Mouse (Mus musculus): ENCODE results near the gene Ccdc57. TPM values are rescaled to one million over a fixed set of nuclear protein-coding genes. Genes with fewer than 3 reads are reported as not detected.

The Ccdc57 gene
- polyA plus RNA-seq, 1 experiment, result 2.9 TPM

DNA sequence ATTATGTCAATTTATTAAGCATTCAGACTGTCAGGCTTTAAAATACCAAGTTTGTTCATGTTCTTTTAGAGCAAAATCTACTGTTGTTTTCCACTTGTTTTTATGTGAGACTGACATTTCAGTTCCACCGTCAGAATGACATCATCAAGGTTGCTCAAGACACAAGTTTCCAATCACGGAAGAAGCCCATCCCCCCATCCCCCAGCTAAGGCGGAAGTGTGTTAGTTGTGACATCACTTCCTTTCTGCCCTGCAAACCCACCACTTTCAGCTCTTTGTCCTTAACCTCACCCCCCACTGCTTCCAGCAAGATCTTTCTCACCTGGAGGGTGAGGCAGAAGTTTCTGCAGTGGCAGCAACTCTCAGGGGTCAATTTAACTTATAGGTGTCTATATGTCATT lies 16.2 kb downstream of the Ccdc57 start:
- WGBS, result 40% methylated on average over 3 of the region's 3 CpGs

DNA sequence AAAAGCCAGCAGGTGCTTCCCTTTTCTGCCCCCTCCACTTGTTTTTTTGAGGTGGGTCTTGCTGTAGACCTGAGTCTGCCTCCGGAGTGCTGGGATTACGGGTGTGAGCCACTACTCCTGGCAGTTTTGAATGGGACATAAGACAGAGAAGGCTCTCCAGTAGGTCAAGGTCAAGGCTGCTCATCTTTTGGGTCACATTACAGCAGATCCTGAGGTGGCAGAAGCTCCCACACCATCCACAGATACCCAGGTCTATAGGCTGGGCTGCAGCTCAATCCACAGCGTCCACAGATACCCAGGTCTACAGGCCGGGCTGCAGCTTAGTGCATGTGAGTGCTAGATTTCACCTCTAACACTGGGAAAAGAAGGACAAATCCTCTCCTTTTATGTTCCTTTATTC lies 18.9 kb downstream of the Ccdc57 start:
- TF ChIP-seq CTCF (IDR thresholded peaks at IDR 0.05; ENCODE audit: insufficient read depth, low read length) (no peak), POLR2A (IDR thresholded peaks at IDR 0.05; ENCODE audit: borderline replicate concordance, extremely low read depth, low read depth, low read length) (no peak)
- 96% methylated on average over 4 of the region's 4 CpGs for WGBS
- Histone ChIP-seq H3K4me1 (ENCODE audit: control insufficient read depth, insufficient read depth, low read length) (no peaks in the 10 kb centered on the region; the same call in 1 of the 2 replicates), H3K4me3 (replicated peaks; ENCODE audit: extremely low read depth, low read depth, low read length) (no peak overlapping the region)
- DNase-seq, result no peak

More for the DNA sequence above, 16.2 kb downstream of the Ccdc57 start:
- no peak for DNase-seq
- Histone ChIP-seq H3K4me3 (replicated peaks; ENCODE audit: extremely low read depth, low read depth, low read length) (no peak overlapping the region), H3K4me1 (ENCODE audit: control insufficient read depth, insufficient read depth, low read length) (no peaks in the 10 kb centered on the region; the same call in 1 of the 2 replicates)
- TF ChIP-seq POLR2A (IDR thresholded peaks at IDR 0.05; ENCODE audit: borderline replicate concordance, extremely low read depth, low read depth, low read length) (no peak), CTCF (IDR thresholded peaks at IDR 0.05; ENCODE audit: insufficient read depth, low read length) (no peak)

DNA sequence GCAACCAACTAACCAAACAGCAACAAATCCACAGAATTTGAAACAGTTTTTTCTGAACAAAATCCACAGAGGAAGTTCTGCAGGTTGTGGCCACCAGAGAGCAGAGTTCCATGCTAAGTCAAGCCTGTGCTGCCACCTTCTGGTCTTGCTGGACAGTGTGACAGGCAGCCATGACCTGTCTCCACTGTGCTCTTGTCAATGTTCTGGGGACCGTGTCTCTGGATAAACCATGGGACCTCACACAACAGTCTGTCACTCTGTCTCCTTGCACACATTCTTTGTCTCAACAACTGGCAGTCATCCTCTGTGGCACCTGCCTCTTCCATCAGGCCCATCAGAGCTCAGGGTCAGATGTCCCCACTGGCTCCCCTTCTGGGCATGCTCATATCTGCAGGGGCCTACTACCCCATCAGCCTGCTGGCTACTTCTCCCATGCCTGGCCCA lies 27.2 kb downstream of the Ccdc57 start:
- DNase-seq, result peak; percentile 78
- peaks cover 2% of the 10 kb centered on the region; the same call in 1 of the 2 replicates for H3K4me1 ChIP-seq (ENCODE audit: control insufficient read depth, insufficient read depth, low read length)
- WGBS, result 0% methylated on average over 1 of the region's 1 CpGs
- TF ChIP-seq POLR2A (IDR thresholded peaks at IDR 0.05; ENCODE audit: borderline replicate concordance, extremely low read depth, low read depth, low read length) (no peak), CTCF (IDR thresholded peaks at IDR 0.05; ENCODE audit: insufficient read depth, low read length) (peak; percentile 100)
- H3K4me3 ChIP-seq (replicated peaks; ENCODE audit: extremely low read depth, low read depth, low read length), result no peak overlapping the region

DNA sequence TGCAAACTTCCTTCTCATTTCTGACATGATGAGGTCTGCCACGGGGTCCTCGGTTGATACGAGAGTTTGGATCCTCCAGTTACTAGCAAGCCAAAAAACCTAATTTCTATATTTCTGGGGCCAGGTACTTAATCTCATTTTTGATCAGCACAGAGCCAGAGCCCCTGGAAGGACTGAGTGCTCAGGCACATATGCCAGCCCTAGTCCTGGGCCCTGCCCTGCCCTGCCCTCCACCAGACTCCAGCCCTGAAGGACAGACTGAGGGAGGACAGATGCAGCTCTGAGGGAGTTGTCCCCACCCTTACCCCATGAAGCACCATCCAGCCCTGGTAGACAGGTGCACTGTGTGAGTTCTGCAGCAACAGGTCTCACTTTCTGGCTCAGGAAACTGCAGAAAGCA lies 28.1 kb downstream of the Ccdc57 start:
- no peak for DNase-seq
- TF ChIP-seq CTCF (IDR thresholded peaks at IDR 0.05; ENCODE audit: insufficient read depth, low read length), result no peak
- TF ChIP-seq POLR2A (IDR thresholded peaks at IDR 0.05; ENCODE audit: borderline replicate concordance, extremely low read depth, low read depth, low read length), result no peak
- Histone ChIP-seq H3K4me1 (ENCODE audit: control insufficient read depth, insufficient read depth, low read length) (peaks cover 2% of the 10 kb centered on the region; the same call in 1 of the 2 replicates), H3K4me3 (replicated peaks; ENCODE audit: extremely low read depth, low read depth, low read length) (no peak overlapping the region)
- 93% methylated on average over 3 of the region's 3 CpGs for WGBS

DNA sequence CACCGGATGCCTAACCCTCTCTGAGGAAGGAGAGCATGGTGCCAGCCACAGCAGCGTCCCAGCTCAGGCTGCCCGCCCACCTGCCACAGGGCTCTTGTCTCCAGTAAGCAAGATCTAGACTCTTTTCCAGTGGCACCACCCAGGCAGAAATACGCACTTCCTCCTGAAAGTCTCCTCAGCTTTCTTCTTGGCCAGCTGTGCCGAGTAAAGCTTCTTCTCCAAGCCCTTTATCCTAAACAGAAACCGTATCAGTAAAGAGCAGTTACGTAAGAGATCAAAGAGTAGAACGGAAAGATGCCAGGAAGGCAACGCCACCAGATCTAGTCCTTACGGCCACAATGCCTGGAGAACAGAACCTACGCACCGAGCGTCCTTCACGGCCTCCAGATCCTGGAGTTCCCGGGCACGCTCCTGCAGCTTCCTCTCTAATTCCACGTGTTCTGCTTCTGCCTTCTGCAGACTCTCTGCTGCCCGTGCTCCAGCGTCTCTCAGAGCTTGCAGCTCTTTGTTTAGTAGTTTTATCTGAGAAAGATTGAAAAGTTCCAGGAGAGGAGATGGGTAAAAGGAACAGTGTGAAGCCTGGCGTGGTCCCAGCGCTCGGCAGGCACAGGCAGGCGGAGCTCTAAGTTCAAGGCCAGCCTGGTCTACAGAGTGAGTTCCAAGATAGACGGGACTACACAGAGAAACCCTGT lies 29.4 kb downstream of the Ccdc57 start:
- DNase-seq, result no peak
- WGBS, result 61% methylated on average over 24 of the region's 24 CpGs
- Histone ChIP-seq H3K4me1 (ENCODE audit: control insufficient read depth, insufficient read depth, low read length) (peaks cover 6% of the 10 kb centered on the region; the same call in 1 of the 2 replicates), H3K4me3 (replicated peaks; ENCODE audit: extremely low read depth, low read depth, low read length) (no peak overlapping the region)
- TF ChIP-seq POLR2A (IDR thresholded peaks at IDR 0.05; ENCODE audit: borderline replicate concordance, extremely low read depth, low read depth, low read length) (no peak), CTCF (IDR thresholded peaks at IDR 0.05; ENCODE audit: insufficient read depth, low read length) (no peak)

DNA sequence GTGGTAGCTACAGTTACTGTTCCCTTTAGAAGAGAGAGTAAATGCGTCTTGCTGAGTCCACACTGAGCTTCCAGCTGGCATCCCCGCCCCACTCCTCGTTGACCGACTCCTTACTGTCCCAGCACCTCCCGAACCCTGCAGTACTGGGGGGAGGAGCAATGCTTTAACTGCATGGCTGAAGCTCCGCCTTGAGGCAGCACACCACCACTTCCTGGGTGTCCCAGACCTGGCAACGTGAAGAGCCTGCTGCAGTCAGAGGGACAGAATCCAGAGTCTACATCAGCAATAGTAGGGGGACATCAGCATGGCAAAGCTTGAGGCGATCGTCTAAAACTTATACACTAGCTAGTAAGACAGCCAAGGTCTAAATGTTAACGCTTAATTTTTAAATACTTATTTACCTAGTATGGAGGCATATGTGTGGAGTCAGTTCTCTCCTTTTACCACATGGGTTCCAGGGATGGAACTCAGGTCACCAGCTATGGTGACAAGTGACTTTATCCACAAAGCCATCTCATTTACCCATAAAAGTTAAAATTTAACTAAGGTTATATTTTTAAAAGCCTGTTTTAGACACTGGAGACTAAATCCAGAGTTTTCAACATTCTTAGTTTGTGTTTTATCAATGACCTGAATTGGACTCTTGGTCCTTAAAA lies 30.1 kb downstream of the Ccdc57 start:
- no peak for DNase-seq
- H3K4me1 ChIP-seq (ENCODE audit: control insufficient read depth, insufficient read depth, low read length), result peaks cover 6% of the 10 kb centered on the region; the same call in 1 of the 2 replicates
- no peak overlapping the region for H3K4me3 ChIP-seq (replicated peaks; ENCODE audit: extremely low read depth, low read depth, low read length)
- TF ChIP-seq POLR2A (IDR thresholded peaks at IDR 0.05; ENCODE audit: borderline replicate concordance, extremely low read depth, low read depth, low read length) (peak; percentile 15; the same call in 1 of the 2 replicates), CTCF (IDR thresholded peaks at IDR 0.05; ENCODE audit: insufficient read depth, low read length) (no peak)
- WGBS, result 56% methylated on average over 10 of the region's 10 CpGs

DNA sequence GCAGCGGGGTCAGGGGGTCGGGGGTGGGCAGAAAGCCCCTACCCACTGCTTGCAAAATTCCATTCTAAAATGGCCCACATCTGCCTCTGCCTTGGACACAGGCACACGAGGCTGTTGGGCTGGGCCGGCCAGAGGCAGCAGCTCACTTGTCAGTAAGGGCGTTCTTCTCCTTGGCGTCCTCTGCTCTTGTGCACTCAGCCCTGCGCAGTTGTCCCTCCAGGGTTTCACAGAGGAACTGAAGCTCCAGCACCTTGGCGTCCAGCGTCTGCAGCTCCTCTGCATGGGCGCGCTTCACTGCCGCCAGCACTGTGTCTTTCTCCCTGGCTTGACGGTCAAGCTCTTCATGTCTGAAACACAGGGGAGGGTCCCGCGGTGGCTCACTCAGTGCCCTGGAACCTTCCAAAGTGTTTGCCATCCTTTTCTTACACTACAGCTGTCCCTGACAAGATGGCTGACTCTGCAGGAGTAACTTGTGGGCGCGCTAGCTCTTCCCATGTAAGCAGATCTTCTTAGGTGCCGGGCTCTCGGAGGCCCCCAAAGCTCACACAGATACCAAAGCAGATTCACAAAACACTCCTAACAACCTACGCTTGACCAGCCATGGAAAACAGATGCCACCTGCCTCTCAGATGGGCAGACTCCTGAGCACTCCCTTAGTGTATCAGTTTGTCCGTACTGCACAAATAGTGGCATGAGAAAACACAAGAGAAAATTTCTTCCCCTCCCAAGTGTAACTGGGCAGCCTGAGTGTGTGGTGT lies 30.8 kb downstream of the Ccdc57 start:
- DNase-seq, result no peak
- no peak for TF ChIP-seq CTCF (IDR thresholded peaks at IDR 0.05; ENCODE audit: insufficient read depth, low read length)
- no peak for TF ChIP-seq POLR2A (IDR thresholded peaks at IDR 0.05; ENCODE audit: borderline replicate concordance, extremely low read depth, low read depth, low read length)
- Histone ChIP-seq H3K4me1 (ENCODE audit: control insufficient read depth, insufficient read depth, low read length) (peaks cover 6% of the 10 kb centered on the region; the same call in 1 of the 2 replicates), H3K4me3 (replicated peaks; ENCODE audit: extremely low read depth, low read depth, low read length) (no peak overlapping the region)
- 79% methylated on average over 21 of the region's 21 CpGs for WGBS

DNA sequence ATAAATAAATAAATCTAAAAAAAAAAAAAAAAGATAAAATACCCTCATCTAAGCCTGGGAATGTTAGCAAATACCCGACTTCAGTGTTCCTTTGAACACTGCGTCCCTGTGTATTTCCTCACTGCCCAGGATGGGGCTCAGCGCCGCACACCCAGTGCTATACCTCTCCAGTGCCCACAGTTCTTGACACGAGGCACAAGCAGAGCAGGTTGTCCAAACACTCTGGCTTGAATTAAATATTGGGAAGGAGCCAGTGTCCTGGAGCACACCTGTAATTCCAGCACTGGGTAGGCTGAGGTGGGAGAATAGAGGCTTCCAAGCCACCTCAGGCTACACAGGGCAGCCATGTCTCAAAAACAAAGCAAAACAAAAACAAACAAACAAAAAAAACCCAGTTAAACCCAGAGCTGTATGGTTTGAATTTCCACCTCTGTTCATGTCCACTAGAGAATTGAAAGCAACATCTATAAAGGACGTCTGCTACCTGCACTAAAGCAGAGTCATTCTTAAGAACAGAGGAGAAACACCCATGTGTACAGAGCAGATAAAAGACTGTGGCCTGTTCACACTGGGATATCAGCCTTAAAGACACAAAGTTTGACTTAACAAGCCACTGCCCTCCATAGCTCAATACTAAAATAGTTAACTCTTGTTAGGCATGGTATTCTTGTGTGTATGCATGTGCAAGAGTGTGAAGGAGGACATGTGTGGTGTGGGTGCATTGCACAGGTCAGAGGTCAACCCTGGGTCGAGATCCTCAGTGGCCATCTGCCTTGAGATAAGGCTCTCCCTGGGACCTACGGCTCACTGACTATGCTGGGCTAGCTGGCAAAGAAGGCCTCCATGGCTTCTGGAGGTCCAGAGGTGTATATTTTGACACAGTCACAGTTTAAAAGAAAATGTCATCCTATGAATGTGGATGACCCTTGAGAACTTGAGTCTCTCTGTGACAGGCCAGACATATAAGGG lies 32.1 kb downstream of the Ccdc57 start:
- DNase-seq, result no peak
- 68% methylated on average over 8 of the region's 8 CpGs for WGBS
- H3K4me1 ChIP-seq (ENCODE audit: control insufficient read depth, insufficient read depth, low read length), result peaks cover 4% of the 10 kb centered on the region; the same call in 1 of the 2 replicates
- TF ChIP-seq POLR2A (IDR thresholded peaks at IDR 0.05; ENCODE audit: borderline replicate concordance, extremely low read depth, low read depth, low read length) (no peak), CTCF (IDR thresholded peaks at IDR 0.05; ENCODE audit: insufficient read depth, low read length) (no peak)
- H3K4me3 ChIP-seq (replicated peaks; ENCODE audit: extremely low read depth, low read depth, low read length), result no peak overlapping the region

Measured in lung, adult 2 months (tissue).